Mouse (Mus musculus): ENCODE data around the gene Prl3d2.
"Not testable (repeated sequence)": the region's sequence is repeated elsewhere in the genome, so short reads cannot be mapped to it uniquely, and the experiment has no call there.

Prl3d2 gene
- long read RNA-seq, experiment 1 = 0 reads
- long read RNA-seq, experiment 2 = 0 reads

- intact Hi-C loops (cut with DNase I) = not testable (repeated sequence)
Measured at GRCm38 (mm10) chr13:27121398-27121797, at the start of gene Prl3d2. TSS of gene Prl3d2 (plus strand) at chr13:27121698.

- intact Hi-C loops (cut with DNase I) = not testable (repeated sequence)
Measured at GRCm38 (mm10) chr13:27093890-27094289, 27.6 kb upstream of the Prl3d2 start, which contains the start of gene Prl3d1. TSS of gene Prl3d1 (plus strand) at chr13:27094190.

DNA sequence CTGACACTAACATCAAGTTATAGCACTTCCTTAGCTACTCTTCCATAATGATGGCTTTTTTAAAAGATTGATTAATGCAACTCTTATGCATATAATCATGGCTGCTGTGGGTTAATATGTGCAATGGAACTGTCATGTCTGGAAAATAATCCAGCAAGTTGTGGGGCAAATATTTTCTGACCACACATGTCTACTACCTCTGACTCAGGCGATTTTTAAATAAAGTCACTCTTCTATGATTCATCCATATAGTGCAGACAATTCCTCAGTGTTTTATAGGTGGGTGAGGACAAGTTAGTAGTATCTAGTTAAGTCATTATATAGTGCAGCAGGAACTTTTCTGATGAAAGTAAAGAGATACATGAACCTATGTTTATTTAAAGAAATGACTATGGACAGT, 26.8 kb downstream of the Prl3d2 start:
- intact Hi-C loops (cut with DNase I) = no loop called here

- intact Hi-C loops (cut with DNase I) = not testable (repeated sequence)
Measured at GRCm38 (mm10) chr13:27156490-27156889, 35.0 kb downstream of the Prl3d2 start, which contains the start of gene Prl3d3. TSS of gene Prl3d3 (plus strand) at chr13:27156790.

Data from adrenal gland (tissue).